Mouse (Mus musculus) MEL (cell line): ENCODE measurements around the gene Gm34653. TPM values are rescaled to one million over a fixed set of nuclear protein-coding genes. Genes with fewer than 3 reads are reported as not detected.
A peak's percentile ranks its signal among the peaks of the same experiment; 100 is the strongest.
"Not testable (repeated sequence)": the region's sequence is repeated elsewhere in the genome, so short reads cannot be mapped to it uniquely, and the experiment has no call there.

ENCODE experiments used
- DNase-seq: peaks from one replicate; pipeline ENCODE4 v3.0.0; 2011; ENCODE audit warnings: low read depth, low spot score
- H3K27ac ChIP-seq: 2 replicates; pipeline ENCODE4 v1.5.1; 2012; ENCODE audit warnings: low read depth, mild to moderate bottlenecking, control low read depth, low read length, moderate library complexity; ENCODE audit not compliant: control insufficient read depth
- H3K27me3 ChIP-seq, 2 experiments: fragments of 150-350 bp in 1 of 2; sonication (generic) in 1 of 2; 2 replicates each; pipeline ENCODE4 v1.6.1; 2012; ENCODE audit warnings: low read length in 2 of 2, mild to moderate bottlenecking in 2 of 2, improper control_type of control experiment in 1 of 2, moderate library complexity in 1 of 2; ENCODE audit not compliant: insufficient read depth in 2 of 2, control insufficient read depth in 1 of 2
- H3K36me3 ChIP-seq, 2 experiments: 2 replicates each; pipeline ENCODE4 v1.6.1; 2012 to 2014; ENCODE audit warnings: low read length in 2 of 2, improper control_type of control experiment in 1 of 2, inconsistent platforms in 1 of 2, mild to moderate bottlenecking in 1 of 2; ENCODE audit not compliant: insufficient read depth in 2 of 2, control insufficient read depth in 1 of 2
- H3K4me1 ChIP-seq, 2 experiments: fragments of 150-350 bp in 1 of 2; sonication (generic) in 1 of 2; 2 replicates each; pipeline ENCODE4 v1.6.1; 2012; ENCODE audit warnings: low read length in 2 of 2, improper control_type of control experiment in 1 of 2, mild to moderate bottlenecking in 1 of 2; ENCODE audit not compliant: insufficient read depth in 2 of 2, control insufficient read depth in 1 of 2
- H3K4me3 ChIP-seq, 2 experiments: fragments of 150-350 bp in 1 of 2; sonication (generic) in 1 of 2; 2 replicates each; pipeline ENCODE4 v1.5.1; 2012; ENCODE audit warnings: low read depth in 2 of 2, low read length in 2 of 2, mild to moderate bottlenecking in 2 of 2, moderate library complexity in 2 of 2, control low read depth in 1 of 2, improper control_type of control experiment in 1 of 2; ENCODE audit not compliant: control insufficient read depth in 1 of 2, insufficient read depth in 1 of 2
- H3K79me2 ChIP-seq: 2 replicates; pipeline ENCODE4 v1.6.1; 2012; ENCODE audit warnings: mild to moderate bottlenecking, low read length, moderate library complexity; ENCODE audit not compliant: control insufficient read depth, poor library complexity, insufficient read depth
- H3K9ac ChIP-seq: 2 replicates; pipeline ENCODE4 v1.6.1; 2012; ENCODE audit warnings: low read depth, mild to moderate bottlenecking, control low read depth, low read length, moderate library complexity; ENCODE audit not compliant: control insufficient read depth, poor library complexity, severe bottlenecking
- H3K9me3 ChIP-seq: fragments of 150-350 bp; sonication (generic); replicated peaks from 2 replicates; pipeline ENCODE4 v1.6.1; 2012; ENCODE audit warnings: mild to moderate bottlenecking, low read length, improper control_type of control experiment, moderate library complexity; ENCODE audit not compliant: insufficient read depth
- MAFK ChIP-seq: IDR thresholded peaks from 2 replicates; pipeline ENCODE4 v1.6.1; 2011; ENCODE audit warnings: low read depth, mild to moderate bottlenecking, low read length, improper control_type of control experiment, borderline replicate concordance
- MAZ ChIP-seq: IDR thresholded peaks from 2 replicates; pipeline ENCODE4 v1.6.1; 2012; ENCODE audit warnings: low read depth, mild to moderate bottlenecking, inconsistent platforms, low read length, improper control_type of control experiment
- MEF2A ChIP-seq: IDR thresholded peaks from 2 replicates; pipeline ENCODE4 v1.6.1; 2014; ENCODE audit warnings: low read depth, mild to moderate bottlenecking, inconsistent platforms, low read length, improper control_type of control experiment; ENCODE audit not compliant: poor library complexity, insufficient replicate concordance, severe bottlenecking; ENCODE audit errors: extremely low read depth
- MXI1 ChIP-seq: IDR thresholded peaks from 2 replicates; pipeline ENCODE4 v1.6.1; 2011; ENCODE audit warnings: mild to moderate bottlenecking, low read depth, low read length, improper control_type of control experiment
- MYC ChIP-seq: IDR thresholded peaks from 2 replicates; pipeline ENCODE4 v1.6.1; 2011; ENCODE audit warnings: low read depth, mild to moderate bottlenecking, low read length, improper control_type of control experiment, moderate library complexity
- POLR2A ChIP-seq, 2 experiments: IDR thresholded peaks; 2 replicates each; pipeline ENCODE4 v1.6.1; 2011 to 2012; ENCODE audit warnings: low read length in 2 of 2, mild to moderate bottlenecking in 2 of 2, control low read depth in 1 of 2, improper control_type of control experiment in 1 of 2, low read depth in 1 of 2, moderate library complexity in 1 of 2; ENCODE audit not compliant: control insufficient read depth in 1 of 2, insufficient read depth in 1 of 2, poor library complexity in 1 of 2
- POLR2AphosphoS5 ChIP-seq: IDR thresholded peaks from 2 replicates; pipeline ENCODE4 v1.6.1; 2012; ENCODE audit warnings: low read depth, borderline replicate concordance, mild to moderate bottlenecking, inconsistent platforms, low read length, moderate library complexity, mixed read lengths
- RCOR1 ChIP-seq: IDR thresholded peaks from 2 replicates; pipeline ENCODE4 v1.6.1; 2012; ENCODE audit warnings: low read depth, mild to moderate bottlenecking, inconsistent platforms, low read length, improper control_type of control experiment
- TAL1 ChIP-seq: IDR thresholded peaks from 2 replicates; pipeline ENCODE4 v1.6.1; 2012; ENCODE audit warnings: mild to moderate bottlenecking, inconsistent platforms, low read length, moderate library complexity, mixed read lengths
- TBP ChIP-seq: IDR thresholded peaks from 2 replicates; pipeline ENCODE4 v1.8.0; 2011; ENCODE audit warnings: low read depth, low read length, improper control_type of control experiment
- USF1 ChIP-seq: IDR thresholded peaks from 2 replicates; pipeline ENCODE4 v1.6.1; 2014; ENCODE audit warnings: low read depth, mild to moderate bottlenecking, inconsistent platforms, low read length, improper control_type of control experiment, moderate library complexity
- USF2 ChIP-seq, 2 experiments: IDR thresholded peaks; 2 replicates each; pipeline ENCODE4 v1.6.1; 2011 to 2012; ENCODE audit warnings: improper control_type of control experiment in 2 of 2, low read length in 2 of 2, borderline replicate concordance in 1 of 2, inconsistent platforms in 1 of 2, low read depth in 1 of 2, mild to moderate bottlenecking in 1 of 2; ENCODE audit not compliant: insufficient read depth in 1 of 2
- ZC3H11A ChIP-seq: IDR thresholded peaks from 2 replicates; pipeline ENCODE4 v1.6.1; 2012; ENCODE audit warnings: low read depth, mild to moderate bottlenecking, inconsistent platforms, low read length, improper control_type of control experiment
- ZKSCAN1 ChIP-seq: IDR thresholded peaks from 2 replicates; pipeline ENCODE4 v1.6.1; 2012; ENCODE audit warnings: low read depth, mild to moderate bottlenecking, inconsistent platforms, low read length, improper control_type of control experiment, moderate library complexity
- ZMIZ1 ChIP-seq: IDR thresholded peaks from 2 replicates; pipeline ENCODE4 v1.6.1; 2012; ENCODE audit warnings: low read depth, mild to moderate bottlenecking, inconsistent platforms, low read length, improper control_type of control experiment, moderate library complexity
- ZNF384 ChIP-seq: IDR thresholded peaks from 2 replicates; pipeline ENCODE4 v1.6.1; 2012; ENCODE audit warnings: low read depth, mild to moderate bottlenecking, inconsistent platforms, low read length, improper control_type of control experiment
- polyA plus RNA-seq, 2 experiments: library from polyadenylated mRNA; stranded (reverse) in 1 of 2; unstranded in 1 of 2; fragments of >175 nt in 1 of 2; fragments of >200 nt in 1 of 2; gene quantifications; 2 replicates each; pipeline versions ENCODE4 v1.2.1 to v1.2.4; 2012; ENCODE audit warnings: low replicate concordance in 2 of 2, low read depth in 1 of 2; ENCODE audit not compliant: insufficient read length in 2 of 2, insufficient read depth in 1 of 2, missing spikeins in 1 of 2
- total RNA-seq: library from RNA; depleted of rRNA; stranded (reverse); fragments of 300-350 nt; gene quantifications from 2 replicates; pipeline ENCODE4 v1.2.3, GENCODE M21; 2012

The Gm34653 gene
- total and polyA plus RNA-seq, 3 experiments: 0.08 to 0.10 TPM; not detected in 1

DNA sequence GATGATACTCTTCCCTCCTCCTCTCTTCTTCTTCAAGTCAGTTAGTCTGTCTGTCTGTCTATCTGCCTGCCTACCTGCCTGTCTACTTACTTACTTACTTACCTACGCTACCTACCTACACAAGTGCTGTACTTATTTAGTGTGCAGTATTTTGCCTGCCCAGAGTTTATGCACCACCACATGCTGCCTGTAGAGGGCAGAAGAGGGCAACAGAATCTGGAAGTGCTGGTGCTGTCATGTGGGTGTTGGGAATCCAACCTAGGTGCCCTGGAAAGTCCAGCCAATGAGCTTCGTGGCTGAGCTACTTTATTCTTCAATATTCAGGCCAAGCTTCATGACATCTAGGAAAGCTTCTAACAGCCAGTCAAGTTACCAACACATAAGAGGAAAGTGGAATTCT is 48.7 kb upstream of the Gm34653 start (continued):
- TF ChIP-seq ZC3H11A (peak; percentile 33; the same call in 1 of the 2 replicates), MYC (0 out of 2 replicates have a peak, but pooled peaks have one; percentile 48), POLR2A (IDR thresholded peaks at IDR 0.05; ENCODE audit: control insufficient read depth in 1 of 2, insufficient read depth in 1 of 2, low read depth in 1 of 2, low read length in 2 of 2, poor library complexity in 1 of 2) (no peak), TAL1 (no peak), TBP (no peak), MAFK (no peak), RCOR1 (no peak), ZKSCAN1 (no peak), MEF2A (no peak), USF2 (IDR thresholded peaks at IDR 0.05; ENCODE audit: borderline replicate concordance in 1 of 2, insufficient read depth in 1 of 2, low read depth in 1 of 2, low read length in 2 of 2) (no peak)
- TF ChIP-seq, all 39 proteins: peak for 11

DNA sequence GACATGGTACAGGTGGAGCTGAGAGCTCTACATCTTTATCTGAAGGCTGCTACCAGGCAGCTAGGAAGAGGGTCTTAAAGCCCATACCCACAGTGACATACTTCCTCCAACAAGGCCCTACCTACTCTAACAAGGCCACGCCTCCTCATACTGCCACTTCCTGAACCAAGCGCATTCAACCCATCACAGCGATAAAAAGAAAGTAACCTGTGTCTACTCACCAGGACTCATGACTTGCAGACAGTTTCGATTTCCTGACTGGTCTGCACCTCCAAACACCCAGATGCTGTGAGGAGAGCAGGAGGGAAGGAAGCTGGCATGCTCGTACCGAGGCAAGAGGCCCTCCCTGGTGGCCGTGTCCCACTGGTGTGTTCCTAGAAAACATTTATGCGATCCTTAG is 42.5 kb upstream of the Gm34653 start:
- H3K9ac ChIP-seq: no peak overlapping the region
- H3K4me3 ChIP-seq: no peak overlapping the region
- DNase-seq: no peak

DNA sequence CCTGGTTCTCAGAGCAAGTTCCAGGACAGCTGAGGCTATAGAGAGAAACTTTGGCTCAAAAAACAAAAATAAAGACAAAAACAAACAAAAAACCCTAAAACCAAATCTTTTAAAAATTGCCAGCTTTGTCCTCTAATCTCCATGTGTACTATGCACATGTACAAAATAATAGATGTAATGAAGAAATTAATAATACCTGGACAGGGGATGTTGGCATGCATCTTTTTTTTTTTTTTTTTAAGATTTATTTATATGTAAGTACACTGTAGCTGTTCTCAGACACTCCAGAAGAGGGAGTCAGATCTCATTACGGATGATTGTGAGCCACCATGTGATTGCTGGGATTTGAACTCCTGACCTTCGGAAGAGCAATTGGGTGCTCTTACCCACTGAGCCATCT is 40.3 kb upstream of the Gm34653 start:
- peak; percentile 68 for TF ChIP-seq ZNF384
- not testable (repeated sequence) for H3K27ac ChIP-seq, H3K4me3 ChIP-seq, H3K9me3 ChIP-seq, H3K27me3 ChIP-seq, H3K9ac ChIP-seq, DNase-seq, H3K79me2 ChIP-seq
- peaks cover 0 to 13% of the 10 kb centered on the region in 2 experiments; a peak in 1 of 4 replicates for H3K4me1 ChIP-seq
- peaks cover 4 to 12% of the 10 kb centered on the region in 2 experiments for H3K36me3 ChIP-seq

More for the DNA sequence above, 42.5 kb upstream of the Gm34653 start:
- Histone ChIP-seq H3K4me1 (peaks cover 0 to 3% of the 10 kb centered on the region in 2 experiments; a peak in 1 of 4 replicates), H3K27ac (no peak overlapping the region), H3K79me2 (no peaks in the 10 kb centered on the region)
- TF ChIP-seq POLR2AphosphoS5 (no peak), ZNF384 (no peak), POLR2A (IDR thresholded peaks at IDR 0.05; ENCODE audit: control insufficient read depth in 1 of 2, insufficient read depth in 1 of 2, low read depth in 1 of 2, low read length in 2 of 2, poor library complexity in 1 of 2) (no peak), ZMIZ1 (no peak), USF1 (no peak), MEF2A (no peak), TBP (no peak), MAZ (no peak), USF2 (IDR thresholded peaks at IDR 0.05; ENCODE audit: borderline replicate concordance in 1 of 2, insufficient read depth in 1 of 2, low read depth in 1 of 2, low read length in 2 of 2) (no peak), MXI1 (no peak)
- TF ChIP-seq, all 39 proteins: peak for 0
- H3K27me3 ChIP-seq: no peaks in the 10 kb centered on the region
- peaks cover 4 to 5% of the 10 kb centered on the region in 2 experiments for H3K36me3 ChIP-seq
- no peaks in the 10 kb centered on the region for H3K9me3 ChIP-seq
